Mouse (Mus musculus) effector memory CD4-positive, alpha-beta T cell, adult 5 months (primary cell): ENCODE results near the gene Fam83d. TPM values are rescaled to one million over a fixed set of nuclear protein-coding genes. Genes with fewer than 3 reads are reported as not detected.

Experiments
- polyA plus RNA-seq: library from polyadenylated mRNA; unstranded; fragments of 100-300 nt; shearing (Covaris generic); gene quantifications from one replicate; pipeline ENCODE4 v1.2.1, GENCODE M21; 2017

Fam83d gene
- 3.9 TPM for polyA plus RNA-seq

GRCm38 (mm10) chr2:158767742-158768339 lies at the start of gene Fam83d:
Gene Fam83d, plus strand, starts transcription at chr2:158768093.

GRCm38 (mm10) chr2:158794494-158795004 lies 26.7 kb downstream of the Fam83d start, which contains the start of gene Dhx35:
Gene Dhx35, plus strand, starts transcription at chr2:158794807.

Other genes with a start within 250 kb of the Fam83d start
- gene Slc32a1, start 157.3 kb upstream of the Fam83d start, polyA plus RNA-seq: 0.14 TPM
- gene Actr5, start 143.2 kb upstream of the Fam83d start, polyA plus RNA-seq: 52.5 TPM
- 82.9 TPM for gene Ppp1r16b, start 102.7 kb upstream of the Fam83d start, polyA plus RNA-seq
- gene Dhx35, start 26.7 kb downstream of the Fam83d start, polyA plus RNA-seq: 14.6 TPM